Mouse (Mus musculus): ENCODE results near the gene Zswim3. TPM values are rescaled to one million over a fixed set of nuclear protein-coding genes. Genes with fewer than 3 reads are reported as not detected.
A peak's percentile ranks its signal among the peaks of the same experiment; 100 is the strongest.

The Zswim3 gene
- total and polyA plus RNA-seq, 3 experiments = 4.7 to 5.9 TPM; not detected in 1

DNA sequence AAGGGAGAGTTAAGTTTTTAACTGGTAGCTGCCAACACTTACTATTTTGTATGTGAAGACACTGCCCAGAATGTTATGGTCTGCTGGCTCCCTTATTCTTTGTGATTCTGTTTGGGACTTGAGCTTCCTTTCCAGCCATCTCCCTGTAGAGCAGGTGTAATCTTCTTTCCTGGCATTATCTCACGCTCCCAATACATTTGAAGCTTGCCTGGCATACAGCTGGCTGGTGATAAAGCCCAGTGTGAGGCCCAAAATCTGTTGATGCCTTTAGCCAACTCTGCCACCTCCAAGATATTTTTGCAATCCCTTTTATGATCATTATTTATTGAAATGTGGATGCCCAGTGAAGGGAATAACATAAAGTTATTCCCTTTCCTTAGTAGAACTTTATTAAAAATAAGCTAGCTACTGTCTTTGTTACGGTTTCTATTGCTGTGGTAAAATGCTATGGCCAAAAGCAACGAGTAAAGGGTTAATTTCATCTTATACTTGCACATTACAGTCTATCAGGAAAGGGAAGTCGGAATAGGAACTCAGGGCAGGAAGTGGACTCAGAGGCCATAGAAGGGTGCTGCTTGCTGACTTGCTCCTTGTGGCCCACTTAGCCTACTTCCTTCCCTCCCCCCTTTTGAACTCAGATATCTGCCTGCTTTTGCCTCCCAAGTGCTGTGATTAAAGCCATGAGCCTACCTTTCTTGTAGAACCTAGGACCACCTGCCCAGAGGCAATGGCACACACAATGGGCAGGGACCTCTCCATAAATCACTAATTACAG lies 44.7 kb upstream of the Zswim3 start:
- TF ChIP-seq GATA1 (IDR thresholded peaks at IDR 0.05; ENCODE audit: low read depth, low read length) = no peak
- no peak for TF ChIP-seq KAT2A (conservative IDR thresholded peaks at IDR 0.05; ENCODE audit: low read depth, low read length)
- TF ChIP-seq EP300 (IDR thresholded peaks at IDR 0.05; ENCODE audit: low read depth in 1 of 2, low read length in 2 of 2) = no peak; a peak in 1 of 4 replicates
- TF ChIP-seq ZMIZ1 (IDR thresholded peaks at IDR 0.05; ENCODE audit: low read depth, low read length) = no peak
- no peak for TF ChIP-seq MYC (IDR thresholded peaks at IDR 0.05; ENCODE audit: low read depth, low read length)
- TF ChIP-seq ZNF384 (IDR thresholded peaks at IDR 0.05; ENCODE audit: low read depth, low read length) = no peak
- no peak for TF ChIP-seq POLR2AphosphoS5 (IDR thresholded peaks at IDR 0.05; ENCODE audit: borderline replicate concordance, low read depth, low read length)
- no peak for TF ChIP-seq BHLHE40 (IDR thresholded peaks at IDR 0.05; ENCODE audit: borderline replicate concordance, low read depth, low read length)
- no peak for TF ChIP-seq RAD21 (IDR thresholded peaks at IDR 0.05; ENCODE audit: low read depth, low read length)
- Histone ChIP-seq H3K36me3 (ENCODE audit: control insufficient read depth in 1 of 2, insufficient read depth in 2 of 2, low read length in 2 of 2) (peaks cover 8 to 10% of the 10 kb centered on the region in 2 experiments), H3K27ac (ENCODE audit: control insufficient read depth, low read depth, low read length) (no peak overlapping the region), H3K79me2 (ENCODE audit: control insufficient read depth, insufficient read depth, low read length, poor library complexity) (no peaks in the 10 kb centered on the region), H3K27me3 (ENCODE audit: control insufficient read depth in 1 of 2, insufficient read depth in 2 of 2, low read length in 2 of 2) (no peaks in the 10 kb centered on the region), H3K4me1 (ENCODE audit: control insufficient read depth in 1 of 2, insufficient read depth in 2 of 2, low read length in 2 of 2) (no peaks in the 10 kb centered on the region), H3K4me3 (ENCODE audit: control insufficient read depth in 1 of 2, insufficient read depth in 1 of 2, low read depth in 2 of 2, low read length in 2 of 2) (no peak overlapping the region), H3K9me3 (replicated peaks; ENCODE audit: insufficient read depth, low read length) (no peaks in the 10 kb centered on the region), H3K9ac (ENCODE audit: control insufficient read depth, low read depth, low read length, poor library complexity, severe bottlenecking) (no peak overlapping the region)
- peak; percentile 44 for DNase-seq (ENCODE audit: low read depth, low spot score)

- no peak overlapping the region for H3K9ac ChIP-seq (ENCODE audit: control insufficient read depth, low read depth, low read length, poor library complexity, severe bottlenecking)
- H3K9me3 ChIP-seq (replicated peaks; ENCODE audit: insufficient read depth, low read length) = no peaks in the 10 kb centered on the region
- H3K4me3 ChIP-seq (ENCODE audit: control insufficient read depth in 1 of 2, insufficient read depth in 1 of 2, low read depth in 2 of 2, low read length in 2 of 2) = no peak overlapping the region
- H3K4me1 ChIP-seq (ENCODE audit: control insufficient read depth in 1 of 2, insufficient read depth in 2 of 2, low read length in 2 of 2) = no peaks in the 10 kb centered on the region
- no peaks in the 10 kb centered on the region for H3K79me2 ChIP-seq (ENCODE audit: control insufficient read depth, insufficient read depth, low read length, poor library complexity)
- no peak overlapping the region for H3K27ac ChIP-seq (ENCODE audit: control insufficient read depth, low read depth, low read length)
- H3K36me3 ChIP-seq (ENCODE audit: control insufficient read depth in 1 of 2, insufficient read depth in 2 of 2, low read length in 2 of 2) = peaks cover 4 to 8% of the 10 kb centered on the region in 2 experiments; a peak in 3 of 4 replicates
- TF ChIP-seq ETS1 (IDR thresholded peaks at IDR 0.05; ENCODE audit: low read depth, low read length) (no peak), POLR2AphosphoS5 (IDR thresholded peaks at IDR 0.05; ENCODE audit: borderline replicate concordance, low read depth, low read length) (no peak), TAL1 (IDR thresholded peaks at IDR 0.05; ENCODE audit: low read length) (0 out of 2 replicates have a peak, but pooled peaks have one; percentile 14), CTCF (IDR thresholded peaks at IDR 0.05 in 2 of 3, conservative IDR thresholded peaks at IDR 0.05 in 1 of 3; ENCODE audit: control insufficient read depth in 1 of 3, insufficient read depth in 1 of 3, low read depth in 2 of 3, low read length in 3 of 3, poor library complexity in 1 of 3, severe bottlenecking in 1 of 3) (no peak)
- no peak for DNase-seq (ENCODE audit: low read depth, low spot score)
- H3K27me3 ChIP-seq (ENCODE audit: control insufficient read depth in 1 of 2, insufficient read depth in 2 of 2, low read length in 2 of 2) = no peaks in the 10 kb centered on the region
Measured at GRCm38 (mm10) chr2:164761502-164761901, 43.4 kb upstream of the Zswim3 start.

GRCm38 (mm10) chr2:164761971-164762370 lies 42.9 kb upstream of the Zswim3 start:
- no peak for DNase-seq (ENCODE audit: low read depth, low spot score)
- Histone ChIP-seq H3K4me3 (ENCODE audit: control insufficient read depth in 1 of 2, insufficient read depth in 1 of 2, low read depth in 2 of 2, low read length in 2 of 2) (no peak overlapping the region), H3K9ac (ENCODE audit: control insufficient read depth, low read depth, low read length, poor library complexity, severe bottlenecking) (no peak overlapping the region), H3K4me1 (ENCODE audit: control insufficient read depth in 1 of 2, insufficient read depth in 2 of 2, low read length in 2 of 2) (no peaks in the 10 kb centered on the region), H3K79me2 (ENCODE audit: control insufficient read depth, insufficient read depth, low read length, poor library complexity) (no peaks in the 10 kb centered on the region), H3K27me3 (ENCODE audit: control insufficient read depth in 1 of 2, insufficient read depth in 2 of 2, low read length in 2 of 2) (no peaks in the 10 kb centered on the region), H3K9me3 (replicated peaks; ENCODE audit: insufficient read depth, low read length) (no peaks in the 10 kb centered on the region), H3K27ac (ENCODE audit: control insufficient read depth, low read depth, low read length) (no peak overlapping the region), H3K36me3 (ENCODE audit: control insufficient read depth in 1 of 2, insufficient read depth in 2 of 2, low read length in 2 of 2) (peaks cover 4 to 8% of the 10 kb centered on the region in 2 experiments; a peak in 3 of 4 replicates)
- TF ChIP-seq MYC (IDR thresholded peaks at IDR 0.05; ENCODE audit: low read depth, low read length) = no peak
- TF ChIP-seq BHLHE40 (IDR thresholded peaks at IDR 0.05; ENCODE audit: borderline replicate concordance, low read depth, low read length) = no peak
- TF ChIP-seq EP300 (IDR thresholded peaks at IDR 0.05; ENCODE audit: low read depth in 1 of 2, low read length in 2 of 2) = no peak
- TF ChIP-seq HCFC1 (IDR thresholded peaks at IDR 0.05; ENCODE audit: low read depth, low read length) = no peak
- TF ChIP-seq SMC3 (IDR thresholded peaks at IDR 0.05; ENCODE audit: low read depth, low read length) = no peak
- no peak for TF ChIP-seq POLR2A (IDR thresholded peaks at IDR 0.05; ENCODE audit: control insufficient read depth in 1 of 2, insufficient read depth in 1 of 2, low read depth in 1 of 2, low read length in 2 of 2, poor library complexity in 1 of 2)
- no peak for TF ChIP-seq ZC3H11A (IDR thresholded peaks at IDR 0.05; ENCODE audit: low read depth, low read length)
- TF ChIP-seq NRF1 (IDR thresholded peaks at IDR 0.05; ENCODE audit: insufficient read depth, low read depth, low read length, poor library complexity, severe bottlenecking) = no peak
- no peak for TF ChIP-seq MAFK (IDR thresholded peaks at IDR 0.05; ENCODE audit: borderline replicate concordance, low read depth, low read length)
- no peak for TF ChIP-seq ZKSCAN1 (IDR thresholded peaks at IDR 0.05; ENCODE audit: low read depth, low read length)
- TF ChIP-seq USF1 (IDR thresholded peaks at IDR 0.05; ENCODE audit: low read depth, low read length) = no peak
- no peak for TF ChIP-seq MAX (IDR thresholded peaks at IDR 0.05; ENCODE audit: low read length)
- TF ChIP-seq TBP (IDR thresholded peaks at IDR 0.05; ENCODE audit: low read depth, low read length) = no peak
- TF ChIP-seq ELF1 (IDR thresholded peaks at IDR 0.05; ENCODE audit: low read depth, low read length) = no peak
- TF ChIP-seq CHD2 (IDR thresholded peaks at IDR 0.05; ENCODE audit: low read length) = no peak
- TF ChIP-seq ZMIZ1 (IDR thresholded peaks at IDR 0.05; ENCODE audit: low read depth, low read length) = no peak
- no peak for TF ChIP-seq MAZ (IDR thresholded peaks at IDR 0.05; ENCODE audit: low read depth, low read length)

All from MEL (cell line).